Mouse (Mus musculus) G1E (cell line): ENCODE data around the gene Cox18.

Source experiments
- CTCF ChIP-seq: IDR thresholded peaks from 2 replicates; pipeline ENCODE4 v1.5.1; 2012; ENCODE audit warnings: low read depth, low read length, inconsistent platforms, mixed read lengths
- GATA1 ChIP-seq: IDR thresholded peaks from 2 replicates; pipeline ENCODE4 v1.6.1; 2012; ENCODE audit warnings: borderline replicate concordance, low read length, inconsistent platforms, mixed read lengths
- GATA2 ChIP-seq: IDR thresholded peaks from 2 replicates; pipeline ENCODE4 v1.6.1; 2012; ENCODE audit warnings: low read depth, low read length, inconsistent platforms, borderline replicate concordance
- POLR2AphosphoS5 ChIP-seq: IDR thresholded peaks from 2 replicates; pipeline ENCODE4 v1.6.1; 2012; ENCODE audit warnings: low read depth, low read length, inconsistent platforms; ENCODE audit not compliant: insufficient replicate concordance
- TAL1 ChIP-seq: conservative IDR thresholded peaks from 2 replicates; pipeline ENCODE4 v1.6.1; 2012; ENCODE audit warnings: low read depth, low read length, inconsistent platforms, mixed read lengths

DNA sequence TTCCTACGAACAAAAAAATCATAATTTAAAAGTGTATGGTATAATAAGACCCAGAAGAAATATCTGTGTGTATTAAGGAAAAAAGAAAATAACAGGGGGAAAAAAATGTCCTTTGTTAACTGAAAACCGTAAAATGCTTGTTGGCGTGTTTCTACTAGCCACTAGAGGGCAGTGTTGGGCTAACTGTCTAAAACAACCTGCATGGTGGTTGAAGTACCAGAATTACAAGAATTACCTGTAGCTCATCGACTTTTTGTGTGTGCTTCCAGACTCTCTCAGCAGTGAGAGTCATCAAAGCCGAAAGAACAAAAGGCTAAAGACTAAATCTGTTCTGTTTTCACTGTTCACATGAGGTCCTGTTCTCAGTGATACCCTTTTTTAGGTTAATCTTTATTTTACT is 20.6 kb downstream of the Cox18 start:
- peak; percentile 66 for TF ChIP-seq CTCF
- TF ChIP-seq GATA2 = no peak
- no peak for TF ChIP-seq TAL1
- no peak for TF ChIP-seq POLR2AphosphoS5
- no peak for TF ChIP-seq GATA1
